Mouse (Mus musculus): Measurements from ENCODE around the gene Pdcd6. TPM values are rescaled to one million over a fixed set of nuclear protein-coding genes. Genes with fewer than 3 reads are reported as not detected.
A peak's percentile ranks its signal among the peaks of the same experiment; 100 is the strongest.

Gene Pdcd6
- polyA plus RNA-seq, 1 experiment, result 45.3 TPM

GRCm38 (mm10) chr13:74301607-74301984 lies 15.8 kb downstream of the Pdcd6 start:
- Histone ChIP-seq H3K27ac (ENCODE audit: control insufficient read depth, insufficient read depth, low read depth, low read length, poor library complexity) (no peak overlapping the region), H3K4me3 (replicated peaks; ENCODE audit: control insufficient read depth, low read depth, low read length) (no peak overlapping the region), H3K4me1 (ENCODE audit: control insufficient read depth, insufficient read depth, low read length) (no peaks in the 10 kb centered on the region)
- TF ChIP-seq CTCF (IDR thresholded peaks at IDR 0.05; ENCODE audit: control insufficient read depth, insufficient read depth, low read length) (no peak), POLR2A (IDR thresholded peaks at IDR 0.05; ENCODE audit: borderline replicate concordance, control insufficient read depth, low read depth, low read length) (no peak)
- 77% methylated on average over 6 of the region's 6 CpGs for WGBS

DNA sequence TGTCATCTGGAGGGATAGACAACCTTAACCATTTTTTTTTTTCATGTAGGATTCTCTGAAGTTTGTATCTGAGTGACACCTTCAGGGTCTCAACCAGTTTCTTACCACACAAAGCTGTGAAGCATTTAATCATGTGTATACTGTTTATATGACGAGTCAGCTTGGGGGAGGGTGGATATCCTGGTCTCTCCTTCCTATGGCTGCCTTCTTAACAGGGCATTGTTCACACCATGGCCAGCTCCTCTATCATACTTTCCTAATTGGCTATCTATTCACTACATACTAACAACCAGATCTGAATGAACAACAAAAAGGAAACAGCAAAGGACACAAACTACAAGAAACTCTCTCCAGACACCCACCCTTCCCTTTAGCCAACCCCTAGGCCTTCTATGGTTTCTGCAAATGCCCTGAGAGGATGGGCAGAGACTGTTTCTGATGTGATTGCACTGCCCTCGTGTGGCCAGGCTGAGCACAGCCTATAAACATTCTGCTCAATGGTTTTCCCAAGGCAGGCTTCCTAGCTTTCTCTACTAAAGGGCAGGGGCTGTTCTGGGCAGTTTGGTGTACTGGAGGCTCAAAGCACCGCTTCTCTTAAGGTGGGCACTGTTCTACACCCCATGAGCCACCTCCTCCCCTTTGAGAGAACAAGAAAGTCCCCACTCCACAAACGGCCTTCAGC lies 16.3 kb downstream of the Pdcd6 start:
- H3K4me3 ChIP-seq (replicated peaks; ENCODE audit: control insufficient read depth, low read depth, low read length), result no peak overlapping the region
- no peaks in the 10 kb centered on the region for H3K4me1 ChIP-seq (ENCODE audit: control insufficient read depth, insufficient read depth, low read length)
- peak; percentile 86 for TF ChIP-seq CTCF (IDR thresholded peaks at IDR 0.05; ENCODE audit: control insufficient read depth, insufficient read depth, low read length)
- TF ChIP-seq POLR2A (IDR thresholded peaks at IDR 0.05; ENCODE audit: borderline replicate concordance, control insufficient read depth, low read depth, low read length), result no peak
- WGBS, result 39% methylated on average over 4 of the region's 4 CpGs
- no peak overlapping the region for H3K27ac ChIP-seq (ENCODE audit: control insufficient read depth, insufficient read depth, low read depth, low read length, poor library complexity)

- Histone ChIP-seq H3K27ac (ENCODE audit: control insufficient read depth, insufficient read depth, low read depth, low read length, poor library complexity) (no peak overlapping the region), H3K4me1 (ENCODE audit: control insufficient read depth, insufficient read depth, low read length) (no peaks in the 10 kb centered on the region), H3K4me3 (replicated peaks; ENCODE audit: control insufficient read depth, low read depth, low read length) (no peak overlapping the region)
- TF ChIP-seq CTCF (IDR thresholded peaks at IDR 0.05; ENCODE audit: control insufficient read depth, insufficient read depth, low read length) (no peak), POLR2A (IDR thresholded peaks at IDR 0.05; ENCODE audit: borderline replicate concordance, control insufficient read depth, low read depth, low read length) (no peak)
- WGBS, result 75% methylated on average over 7 of the region's 7 CpGs
Measured at GRCm38 (mm10) chr13:74296376-74296775, 21.0 kb downstream of the Pdcd6 start.

- Histone ChIP-seq H3K27ac (ENCODE audit: control insufficient read depth, insufficient read depth, low read depth, low read length, poor library complexity) (no peak within 1 kb of the TSS), H3K4me3 (replicated peaks; ENCODE audit: control insufficient read depth, low read depth, low read length) (no peak within 1 kb of the TSS), H3K4me1 (ENCODE audit: control insufficient read depth, insufficient read depth, low read length) (no peaks in the 10 kb centered on the region)
- WGBS, result 3% methylated on average over 27 of the region's 27 CpGs
- 0 out of 2 replicates have a peak, but pooled peaks have one; percentile 5 for TF ChIP-seq CTCF (IDR thresholded peaks at IDR 0.05; ENCODE audit: control insufficient read depth, insufficient read depth, low read length)
- no peak for TF ChIP-seq POLR2A (IDR thresholded peaks at IDR 0.05; ENCODE audit: borderline replicate concordance, control insufficient read depth, low read depth, low read length)
Measured at GRCm38 (mm10) chr13:74292167-74292566, 25.2 kb downstream of the Pdcd6 start, which contains the start of gene Ahrr. Gene Ahrr (minus strand): TSS chr13:74292331.

DNA sequence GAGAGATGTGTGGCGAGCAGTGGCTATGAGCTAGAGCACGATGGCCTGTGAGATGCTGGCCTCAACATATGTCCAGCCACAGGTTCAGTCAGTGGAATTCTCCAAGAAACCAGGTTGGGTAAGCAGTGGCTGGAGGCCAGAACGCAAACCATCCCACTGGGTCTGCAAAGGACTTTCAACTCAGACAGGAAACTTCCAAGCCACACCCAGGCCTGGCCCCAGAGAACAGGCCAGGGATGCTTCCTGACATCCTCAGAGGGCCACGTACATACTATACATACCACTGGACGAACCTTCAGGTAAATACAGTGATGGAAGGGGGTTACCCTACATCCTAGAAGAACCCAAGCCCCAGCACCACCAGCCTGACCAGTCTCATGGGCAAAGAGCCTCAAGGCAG lies 27.7 kb downstream of the Pdcd6 start:
- Histone ChIP-seq H3K4me1 (ENCODE audit: control insufficient read depth, insufficient read depth, low read length) (no peaks in the 10 kb centered on the region), H3K4me3 (replicated peaks; ENCODE audit: control insufficient read depth, low read depth, low read length) (no peak overlapping the region), H3K27ac (ENCODE audit: control insufficient read depth, insufficient read depth, low read depth, low read length, poor library complexity) (no peak overlapping the region)
- WGBS, result 79% methylated on average over 5 of the region's 5 CpGs
- TF ChIP-seq POLR2A (IDR thresholded peaks at IDR 0.05; ENCODE audit: borderline replicate concordance, control insufficient read depth, low read depth, low read length), result no peak
- no peak for TF ChIP-seq CTCF (IDR thresholded peaks at IDR 0.05; ENCODE audit: control insufficient read depth, insufficient read depth, low read length)

GRCm38 (mm10) chr13:74282299-74282698 lies 35.1 kb downstream of the Pdcd6 start:
- no peak for TF ChIP-seq CTCF (IDR thresholded peaks at IDR 0.05; ENCODE audit: control insufficient read depth, insufficient read depth, low read length)
- no peak for TF ChIP-seq POLR2A (IDR thresholded peaks at IDR 0.05; ENCODE audit: borderline replicate concordance, control insufficient read depth, low read depth, low read length)
- Histone ChIP-seq H3K4me3 (replicated peaks; ENCODE audit: control insufficient read depth, low read depth, low read length) (no peak overlapping the region), H3K27ac (ENCODE audit: control insufficient read depth, insufficient read depth, low read depth, low read length, poor library complexity) (no peak overlapping the region), H3K4me1 (ENCODE audit: control insufficient read depth, insufficient read depth, low read length) (no peaks in the 10 kb centered on the region)
- 83% methylated on average over 1 of the region's 2 CpGs for WGBS

GRCm38 (mm10) chr13:74275726-74276125 lies 41.7 kb downstream of the Pdcd6 start:
- no peaks in the 10 kb centered on the region for H3K4me1 ChIP-seq (ENCODE audit: control insufficient read depth, insufficient read depth, low read length)
- no peak overlapping the region for H3K27ac ChIP-seq (ENCODE audit: control insufficient read depth, insufficient read depth, low read depth, low read length, poor library complexity)
- TF ChIP-seq POLR2A (IDR thresholded peaks at IDR 0.05; ENCODE audit: borderline replicate concordance, control insufficient read depth, low read depth, low read length), result no peak
- TF ChIP-seq CTCF (IDR thresholded peaks at IDR 0.05; ENCODE audit: control insufficient read depth, insufficient read depth, low read length), result no peak
- WGBS, result 45% methylated on average over 4 of the region's 4 CpGs
- no peak overlapping the region for H3K4me3 ChIP-seq (replicated peaks; ENCODE audit: control insufficient read depth, low read depth, low read length)

- TF ChIP-seq CTCF (IDR thresholded peaks at IDR 0.05; ENCODE audit: control insufficient read depth, insufficient read depth, low read length) (peak; percentile 24; the same call in 1 of the 2 replicates), POLR2A (IDR thresholded peaks at IDR 0.05; ENCODE audit: borderline replicate concordance, control insufficient read depth, low read depth, low read length) (no peak; the same call in 1 of the 2 replicates)
- H3K4me3 ChIP-seq (replicated peaks; ENCODE audit: control insufficient read depth, low read depth, low read length), result peak overlapping the region; percentile 13
- peak overlapping the region; percentile 83 for H3K27ac ChIP-seq (ENCODE audit: control insufficient read depth, insufficient read depth, low read depth, low read length, poor library complexity)
- H3K4me1 ChIP-seq (ENCODE audit: control insufficient read depth, insufficient read depth, low read length), result no peaks in the 10 kb centered on the region; the same call in 1 of the 2 replicates
- 3% methylated on average over 10 of the region's 10 CpGs for WGBS
Measured at GRCm38 (mm10) chr13:74260231-74260992, 57.0 kb downstream of the Pdcd6 start.
